Mouse (Mus musculus) CH12.LX (cell line): ENCODE measurements at regions not wholly inside any gene's neighbourhood (a gene's known extent, or its start where the extent isn't known, plus 50 kb on each side); places are given as distances from the start of the nearest gene placed in this dataset.

Source experiments
- POLR2A ChIP-seq: IDR thresholded peaks from 2 replicates; pipeline ENCODE4 v1.6.1; 2011; ENCODE audit warnings: low read depth, mild to moderate bottlenecking, improper control_type of control experiment, low read length
- POLR2AphosphoS2 ChIP-seq: IDR thresholded peaks from 2 replicates; pipeline ENCODE4 v1.6.1; 2011; ENCODE audit warnings: low read depth, low read length, improper control_type of control experiment
- RAD21 ChIP-seq: IDR thresholded peaks from 2 replicates; pipeline ENCODE4 v1.6.1; 2011; ENCODE audit warnings: low read depth, mild to moderate bottlenecking, low read length, improper control_type of control experiment, moderate library complexity
- ZMIZ1 ChIP-seq: IDR thresholded peaks from 2 replicates; pipeline ENCODE4 v1.6.1; 2012; ENCODE audit warnings: low read depth, mild to moderate bottlenecking, inconsistent platforms, low read length, improper control_type of control experiment

GRCm38 (mm10) chr10:55522706-55523105 lies 584.0 kb upstream of the Msl3l2 start:
- no peak for TF ChIP-seq ZMIZ1
- no peak for TF ChIP-seq POLR2AphosphoS2
- TF ChIP-seq RAD21: no peak
- TF ChIP-seq POLR2A: no peak
